Comparison of ENCODE assay signal across 13 mouse cellular contexts in the genomic region with DNA sequence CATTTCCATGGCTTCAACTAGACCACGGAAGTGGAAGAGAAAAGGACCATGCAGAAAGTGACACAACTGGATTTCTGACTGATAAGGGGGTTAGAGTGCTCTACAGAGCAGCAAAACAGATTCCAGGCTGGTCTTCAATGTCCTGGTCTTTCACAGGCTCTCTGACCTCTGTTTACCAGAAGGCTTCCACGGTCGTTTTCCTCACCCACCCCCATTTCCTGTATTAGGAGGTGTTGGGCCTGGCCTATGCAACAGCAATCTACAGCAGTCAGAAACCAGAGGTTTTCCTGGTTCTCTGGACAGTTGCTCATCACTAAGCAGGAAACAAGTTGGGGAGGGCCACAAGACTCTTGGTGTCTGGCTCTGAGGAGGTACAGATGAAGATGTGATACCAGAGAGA.
DNase-seq lines count a peak whose midpoint lies in the region; ATAC-seq and TF ChIP-seq lines count a peak whose summit lies in the region.
"Had no signal": no experiment of that assay in that cellular context is flagged by ENCODE, and none has a peak within 500 bp of the region (broad histone marks: within the 10 kb centered on the region; RNA-seq: fewer than 3 reads in every experiment).

No protein-coding gene starts in this region.

- no peak overlapping the region for H3K9ac ChIP-seq in hindbrain, embryonic 16.5 days (ENCODE audit: low read depth, low read length)
- H3K9ac ChIP-seq: forebrain, embryonic 13.5 days; neural tube, embryonic 13.5 days had no signal

- ATAC-seq in hindbrain, embryonic 16.5 days: no peak
- ATAC-seq: forebrain, embryonic 13.5 days had no signal

- no peaks in the 10 kb centered on the region for H3K9me3 ChIP-seq in hindbrain, embryonic 10.5 days
- H3K9me3 ChIP-seq in hindbrain, embryonic 16.5 days (ENCODE audit: control insufficient read depth, low read length): no peaks in the 10 kb centered on the region
- no peaks in the 10 kb centered on the region for H3K9me3 ChIP-seq in embryonic facial prominence, embryonic 10.5 days
- H3K9me3 ChIP-seq: forebrain, embryonic 13.5 days; neural tube, embryonic 13.5 days had no signal

- H3K27ac ChIP-seq in hindbrain, embryonic 10.5 days: peak overlapping the region; percentile 69; the same call in 1 of the 2 replicates
- no peak overlapping the region for H3K27ac ChIP-seq in hindbrain, embryonic 16.5 days (ENCODE audit: low read depth, low read length)
- H3K27ac ChIP-seq in embryonic facial prominence, embryonic 10.5 days (replicated peaks): peak overlapping the region; percentile 31
- peak overlapping the region; percentile 71 for H3K27ac ChIP-seq in macrophage
- H3K27ac ChIP-seq in cerebellum, adult 2 months (ENCODE audit: insufficient read depth, low read length): no peak overlapping the region
- H3K27ac ChIP-seq: forebrain, embryonic 13.5 days; neural tube, embryonic 13.5 days had no signal

- TF ChIP-seq CTCF in cerebellum, adult 2 months (IDR thresholded peaks at IDR 0.05; ENCODE audit: borderline replicate concordance, insufficient read depth, low read depth, low read length): no peak

- H3K27me3 ChIP-seq in hindbrain, embryonic 10.5 days (ENCODE audit: insufficient read depth, poor library complexity, severe bottlenecking): no peaks in the 10 kb centered on the region
- no peaks in the 10 kb centered on the region for H3K27me3 ChIP-seq in hindbrain, embryonic 16.5 days (replicated peaks; ENCODE audit: control insufficient read depth, insufficient read depth, low read length)
- no peaks in the 10 kb centered on the region for H3K27me3 ChIP-seq in embryonic facial prominence, embryonic 10.5 days (replicated peaks; ENCODE audit: low read depth, poor library complexity, severe bottlenecking)
- H3K27me3 ChIP-seq in cerebellum, adult 2 months (ENCODE audit: control insufficient read depth, insufficient read depth, low read length): no peaks in the 10 kb centered on the region
- H3K27me3 ChIP-seq: forebrain, embryonic 13.5 days; neural tube, embryonic 13.5 days had no signal

- H3K4me1 ChIP-seq in hindbrain, embryonic 10.5 days (replicated peaks): peaks cover 17% of the 10 kb centered on the region
- H3K4me1 ChIP-seq in hindbrain, embryonic 16.5 days (ENCODE audit: control insufficient read depth, insufficient read depth, low read depth, low read length): no peaks in the 10 kb centered on the region
- peaks cover 18% of the 10 kb centered on the region for H3K4me1 ChIP-seq in embryonic facial prominence, embryonic 10.5 days
- H3K4me1 ChIP-seq in cerebellum, adult 2 months (ENCODE audit: control insufficient read depth, insufficient read depth, low read length): no peaks in the 10 kb centered on the region
- H3K4me1 ChIP-seq: neural tube, embryonic 13.5 days had no signal

- 65% methylated on average over 3 of the region's 3 CpGs for WGBS in hindbrain, embryonic 10.5 days
- WGBS in hindbrain, embryonic 16.5 days: 74% methylated on average over 3 of the region's 3 CpGs
- WGBS in embryonic facial prominence, embryonic 10.5 days: 37% methylated on average over 3 of the region's 3 CpGs
- WGBS in macrophage (ENCODE audit: missing documents): 11% methylated on average over 3 of the region's 3 CpGs
- WGBS in cerebellum, adult 2 months: 88% methylated on average over 3 of the region's 3 CpGs

- no peak for DNase-seq in hindbrain, embryonic 10.5 days (ENCODE audit: low spot score)
- DNase-seq in ES-CJ7 (ENCODE audit: low read depth, low spot score): peak; percentile 65
- DNase-seq in embryonic facial prominence, embryonic 10.5 days (ENCODE audit: low spot score): no peak
- DNase-seq in layer of hippocampus, postnatal 14 days (ENCODE audit: low spot score in 2 of 2): no peak
- no peak for DNase-seq in cerebellum, adult 9-11 months
- no peak for DNase-seq in cerebellum, adult 2 months
- DNase-seq: cerebellum, postnatal 36 days; lung, postnatal 14 days; right cerebral cortex, postnatal 14 days had no signal

- H3K36me3 ChIP-seq in hindbrain, embryonic 10.5 days: no peaks in the 10 kb centered on the region
- H3K36me3 ChIP-seq in hindbrain, embryonic 16.5 days (ENCODE audit: control insufficient read depth, insufficient read depth, low read length): no peaks in the 10 kb centered on the region
- H3K36me3 ChIP-seq in embryonic facial prominence, embryonic 10.5 days (replicated peaks): no peaks in the 10 kb centered on the region
- no peaks in the 10 kb centered on the region for H3K36me3 ChIP-seq in macrophage (ENCODE audit: inconsistent target)
- H3K36me3 ChIP-seq: neural tube, embryonic 13.5 days had no signal

- H3K4me3 ChIP-seq in hindbrain, embryonic 10.5 days: no peak overlapping the region
- H3K4me3 ChIP-seq in hindbrain, embryonic 16.5 days (ENCODE audit: low read length): no peak overlapping the region
- H3K4me3 ChIP-seq in embryonic facial prominence, embryonic 10.5 days: no peak overlapping the region
- no peak overlapping the region for H3K4me3 ChIP-seq in macrophage (ENCODE audit: inconsistent target)
- H3K4me3 ChIP-seq in cerebellum, adult 2 months (replicated peaks; ENCODE audit: insufficient read depth, low read depth, low read length): no peak overlapping the region
- H3K4me3 ChIP-seq: forebrain, embryonic 13.5 days; neural tube, embryonic 13.5 days had no signal

- no peak overlapping the region for H3K4me2 ChIP-seq in hindbrain, embryonic 16.5 days (ENCODE audit: low read length)
- H3K4me2 ChIP-seq: forebrain, embryonic 13.5 days; neural tube, embryonic 13.5 days had no signal

- H3K79me2 ChIP-seq in macrophage (ENCODE audit: inconsistent target): no peaks in the 10 kb centered on the region

- no peak for TF ChIP-seq POLR2A in cerebellum, adult 2 months (IDR thresholded peaks at IDR 0.05; ENCODE audit: borderline replicate concordance, insufficient read depth, low read length)

Comparison
In these comparisons a context has a peak if more than half of its experiments do, and no peak if none do; other contexts are left out.
1. H3K27ac ChIP-seq: peak in hindbrain, embryonic 10.5 days (single experiment), embryonic facial prominence, embryonic 10.5 days (single experiment) and macrophage (single experiment); none in hindbrain, embryonic 16.5 days (single experiment) and cerebellum, adult 2 months (single experiment).